Mouse (Mus musculus) mesoderm, embryonic 11.5 days (tissue): Measurements from ENCODE around the gene Grb7.

ENCODE experiments used
- DNase-seq: peaks from one replicate; pipeline ENCODE4 v3.0.0-alpha.2; 2012; ENCODE audit warnings: low read depth, low spot score

The Grb7 gene

GRCm38 (mm10) chr11:98445238-98445637, 956 bp upstream of the Grb7 start:
- DNase-seq, result no peak

- no peak for DNase-seq
These were observed 515 bp upstream of the Grb7 start for GRCm38 (mm10) chr11:98445679-98446078.

GRCm38 (mm10) chr11:98446562-98447474, 624 bp downstream of the Grb7 start:
- no peak for DNase-seq

- DNase-seq, result no peak
These were observed 1.3 kb downstream of the Grb7 start for GRCm38 (mm10) chr11:98447475-98447834.

- no peak for DNase-seq
These were observed 2.1 kb downstream of the Grb7 start for GRCm38 (mm10) chr11:98448191-98448790.

- no peak for DNase-seq
These were observed 3.2 kb downstream of the Grb7 start for GRCm38 (mm10) chr11:98449419-98449818.

- DNase-seq, result no peak
These were observed 4.0 kb downstream of the Grb7 start for GRCm38 (mm10) chr11:98449921-98450771.

GRCm38 (mm10) chr11:98455484-98455883, 9.3 kb downstream of the Grb7 start:
- no peak for DNase-seq

- no peak for DNase-seq
These were observed 10.4 kb downstream of the Grb7 start for GRCm38 (mm10) chr11:98456545-98456944.

GRCm38 (mm10) chr11:98456945-98457344, 10.8 kb downstream of the Grb7 start:
- no peak for DNase-seq

GRCm38 (mm10) chr11:98457367-98458120, 11.3 kb downstream of the Grb7 start:
- DNase-seq, result peak; percentile 90

- DNase-seq, result peak; percentile 23
These were observed 12.2 kb downstream of the Grb7 start for GRCm38 (mm10) chr11:98458121-98458990.

GRCm38 (mm10) chr11:98459071-98459741, 13.0 kb downstream of the Grb7 start:
- DNase-seq, result no peak

GRCm38 (mm10) chr11:98459860-98460259, 13.7 kb downstream of the Grb7 start:
- DNase-seq, result no peak

GRCm38 (mm10) chr11:98461109-98461720, 15.0 kb downstream of the Grb7 start:
- no peak for DNase-seq

- DNase-seq, result no peak
These were observed 16.1 kb downstream of the Grb7 start for GRCm38 (mm10) chr11:98462255-98462654.

- no peak for DNase-seq
These were observed 17.7 kb downstream of the Grb7 start for GRCm38 (mm10) chr11:98463911-98464310.

GRCm38 (mm10) chr11:98464516-98464915, 18.3 kb downstream of the Grb7 start:
- DNase-seq, result no peak
